Mouse (Mus musculus) spleen, adult 12 weeks (tissue): Measurements from ENCODE around the gene Ear6.
A peak's percentile ranks its signal among the peaks of the same experiment; 100 is the strongest.

Experiments used
- DNase-seq: peaks from one replicate; pipeline ENCODE4 v3.0.0; 2022; ENCODE audit warnings: low spot score

Ear6 gene

GRCm38 (mm10) chr14:51893809-51894208, 40.3 kb downstream of the Ear6 start:
- no peak for DNase-seq

GRCm38 (mm10) chr14:51895071-51895470, 41.6 kb downstream of the Ear6 start:
- no peak for DNase-seq

GRCm38 (mm10) chr14:51896019-51896418, 42.5 kb downstream of the Ear6 start:
- DNase-seq, result no peak

GRCm38 (mm10) chr14:51896539-51897170, 43.2 kb downstream of the Ear6 start:
- DNase-seq, result no peak

GRCm38 (mm10) chr14:51899351-51899750, 45.9 kb downstream of the Ear6 start:
- no peak for DNase-seq

GRCm38 (mm10) chr14:51902806-51903710, 49.6 kb downstream of the Ear6 start:
- DNase-seq, result peak; percentile 21

- no peak for DNase-seq
Observed at GRCm38 (mm10) chr14:51903782-51904181, 50.3 kb downstream of the Ear6 start.
